Mouse (Mus musculus) midbrain, embryonic 13.5 days (tissue): ENCODE measurements around the gene Lat. TPM values are rescaled to one million over a fixed set of nuclear protein-coding genes. Genes with fewer than 3 reads are reported as not detected.
"Not testable (repeated sequence)": the region's sequence is repeated elsewhere in the genome, so short reads cannot be mapped to it uniquely, and the experiment has no call there.

Source experiments
- ATAC-seq: fragments of 200-750 bp; cut with Nextera tagmentation; 2 replicates; pipeline ENCODE4 v1.8.0; 2017; ENCODE audit warnings: mild to moderate bottlenecking, moderate TSS enrichment, moderate library complexity
- H3K27ac ChIP-seq: fragments of 300-500 bp; sonication (generic); 2 replicates; pipeline ENCODE4 v1.5.1; 2015; ENCODE audit warnings: inconsistent platforms, mild to moderate bottlenecking, moderate library complexity
- H3K27me3 ChIP-seq: fragments of 300-500 bp; sonication (generic); 2 replicates; pipeline ENCODE4 v1.6.1; 2015; ENCODE audit warnings: mild to moderate bottlenecking, inconsistent platforms
- H3K36me3 ChIP-seq: fragments of 300-500 bp; sonication (generic); 2 replicates; pipeline ENCODE4 v1.6.1; 2015; ENCODE audit warnings: mild to moderate bottlenecking, inconsistent platforms
- H3K4me1 ChIP-seq: fragments of 300-500 bp; sonication (generic); replicated peaks from 2 replicates; pipeline ENCODE4 v1.6.1; 2015; ENCODE audit warnings: inconsistent platforms
- H3K4me2 ChIP-seq: fragments of 300-500 bp; sonication (generic); replicated peaks from 2 replicates; pipeline ENCODE4 v1.6.1; 2015; ENCODE audit warnings: moderate library complexity, mild to moderate bottlenecking, inconsistent platforms
- H3K4me3 ChIP-seq: fragments of 300-500 bp; sonication (generic); replicated peaks from 2 replicates; pipeline ENCODE4 v1.5.1; 2015; ENCODE audit warnings: mild to moderate bottlenecking, inconsistent platforms
- H3K9ac ChIP-seq: fragments of 300-500 bp; sonication (generic); replicated peaks from 2 replicates; pipeline ENCODE4 v1.6.1; 2015; ENCODE audit warnings: mild to moderate bottlenecking, inconsistent platforms
- H3K9me3 ChIP-seq: fragments of 300-500 bp; sonication (generic); 2 replicates; pipeline ENCODE4 v1.6.1; 2016; ENCODE audit warnings: mild to moderate bottlenecking, inconsistent platforms
- WGBS: fragments of 180-500 bp; shearing (Covaris S2); methylation state at CpG from one replicate; pipeline ENCODE4 v1.1.7; 2015; 5-methylcytosine and 5-hydroxymethylcytosine counted together
- polyA plus RNA-seq: library from polyadenylated mRNA; unstranded; fragments of >200 nt; fragmentation: Nextera tagmentation; extraction: Ambion mirVana; gene quantifications from 2 replicates; pipeline ENCODE4 v1.2.1, GENCODE M21; 2015

Lat gene
- polyA plus RNA-seq, 1 experiment from 2014 or later = 1.7 TPM

DNA sequence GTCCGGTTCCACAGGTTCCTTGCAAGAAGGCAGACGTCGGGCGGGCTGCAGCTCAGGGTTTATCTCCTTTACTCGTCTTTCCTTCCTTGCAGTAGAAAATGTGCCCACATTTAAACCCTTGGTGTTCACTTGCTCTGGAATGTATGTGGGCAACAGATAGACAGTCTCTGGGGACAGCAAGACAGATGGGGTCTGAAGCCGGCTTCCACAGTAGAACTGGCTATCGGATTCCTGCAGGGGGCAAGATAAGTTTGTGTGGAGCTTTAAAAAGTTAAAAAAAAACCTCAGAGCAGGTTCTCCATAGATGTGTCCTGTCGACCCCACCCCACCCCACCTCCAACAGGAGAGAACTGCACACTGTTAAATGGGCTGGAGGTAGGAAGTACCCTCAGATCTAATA, 21.1 kb downstream of the Lat start:
- Histone ChIP-seq H3K36me3 (no peaks in the 10 kb centered on the region), H3K4me2 (no peak overlapping the region), H3K9ac (no peak overlapping the region), H3K4me1 (0 out of 2 replicates have a peak, but pooled peaks cover 4% of the 10 kb centered on the region), H3K4me3 (no peak overlapping the region), H3K9me3 (no peaks in the 10 kb centered on the region), H3K27ac (no peak overlapping the region), H3K27me3 (no peaks in the 10 kb centered on the region)
- no peak for ATAC-seq
- whole genome bisulfite sequencing = 85% methylated on average over 8 of the region's 8 CpGs

GRCm38 (mm10) chr7:126347098-126347497, 22.3 kb downstream of the Lat start:
- Histone ChIP-seq H3K4me1 (0 out of 2 replicates have a peak, but pooled peaks cover 4% of the 10 kb centered on the region), H3K4me2 (no peak overlapping the region), H3K9me3 (no peaks in the 10 kb centered on the region), H3K9ac (no peak overlapping the region), H3K4me3 (no peak overlapping the region), H3K36me3 (no peaks in the 10 kb centered on the region), H3K27me3 (no peaks in the 10 kb centered on the region), H3K27ac (no peak overlapping the region)
- ATAC-seq = no peak
- 64% methylated on average over 1 of the region's 1 CpGs for WGBS

- Histone ChIP-seq H3K4me1 (no peaks in the 10 kb centered on the region), H3K4me3 (no peak overlapping the region), H3K9me3 (no peaks in the 10 kb centered on the region), H3K36me3 (no peaks in the 10 kb centered on the region), H3K9ac (no peak overlapping the region), H3K27ac (no peak overlapping the region), H3K27me3 (no peaks in the 10 kb centered on the region), H3K4me2 (no peak overlapping the region)
- WGBS = 46% methylated on average over 3 of the region's 3 CpGs
- no peak for ATAC-seq
Measured at GRCm38 (mm10) chr7:126345969-126346368, 23.4 kb downstream of the Lat start.

- Histone ChIP-seq H3K36me3 (no peaks in the 10 kb centered on the region), H3K4me3 (no peak overlapping the region), H3K9ac (no peak overlapping the region), H3K27me3 (no peaks in the 10 kb centered on the region), H3K4me2 (no peak overlapping the region), H3K27ac (no peak overlapping the region), H3K9me3 (no peaks in the 10 kb centered on the region), H3K4me1 (no peaks in the 10 kb centered on the region)
- no peak for ATAC-seq
- WGBS = 81% methylated on average over 3 of the region's 3 CpGs
Measured at GRCm38 (mm10) chr7:126345557-126345956, 23.8 kb downstream of the Lat start.

- 56% methylated on average over 6 of the region's 6 CpGs for WGBS
- no peaks in the 10 kb centered on the region for H3K4me1 ChIP-seq
- no peaks in the 10 kb centered on the region for H3K27me3 ChIP-seq
- no peak for ATAC-seq
- no peak overlapping the region for H3K27ac ChIP-seq
- H3K9ac ChIP-seq = no peak overlapping the region
- H3K4me3 ChIP-seq = no peak overlapping the region
- H3K36me3 ChIP-seq = no peaks in the 10 kb centered on the region
- no peaks in the 10 kb centered on the region for H3K9me3 ChIP-seq
- H3K4me2 ChIP-seq = no peak overlapping the region
Measured at GRCm38 (mm10) chr7:126340896-126341295, 28.5 kb downstream of the Lat start.

DNA sequence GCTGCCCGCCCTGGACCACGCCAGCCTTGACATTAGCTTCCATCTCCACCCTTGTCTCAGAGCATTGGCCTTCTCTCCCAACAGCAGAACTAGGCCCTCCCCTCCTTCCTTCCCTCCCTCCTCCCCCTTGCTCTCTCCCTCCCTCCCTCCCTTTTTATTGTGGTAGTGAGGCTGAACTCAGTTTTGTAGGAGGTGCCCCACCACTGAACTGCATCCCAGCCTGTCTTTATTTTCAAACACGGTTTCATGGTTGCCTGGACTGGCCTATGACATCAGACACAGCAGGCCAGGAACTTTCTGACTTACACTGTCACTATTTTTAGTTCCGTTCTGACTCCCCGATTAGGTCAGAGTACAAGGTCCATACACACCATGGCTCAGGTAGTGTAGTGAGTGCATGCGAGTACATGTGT, 29.2 kb downstream of the Lat start:
- Histone ChIP-seq H3K4me3 (no peak overlapping the region), H3K27me3 (no peaks in the 10 kb centered on the region), H3K4me2 (no peak overlapping the region), H3K4me1 (no peaks in the 10 kb centered on the region), H3K27ac (no peak overlapping the region), H3K9ac (no peak overlapping the region), H3K9me3 (no peaks in the 10 kb centered on the region), H3K36me3 (no peaks in the 10 kb centered on the region)
- no peak for ATAC-seq
- WGBS = 84% methylated on average over 6 of the region's 6 CpGs

DNA sequence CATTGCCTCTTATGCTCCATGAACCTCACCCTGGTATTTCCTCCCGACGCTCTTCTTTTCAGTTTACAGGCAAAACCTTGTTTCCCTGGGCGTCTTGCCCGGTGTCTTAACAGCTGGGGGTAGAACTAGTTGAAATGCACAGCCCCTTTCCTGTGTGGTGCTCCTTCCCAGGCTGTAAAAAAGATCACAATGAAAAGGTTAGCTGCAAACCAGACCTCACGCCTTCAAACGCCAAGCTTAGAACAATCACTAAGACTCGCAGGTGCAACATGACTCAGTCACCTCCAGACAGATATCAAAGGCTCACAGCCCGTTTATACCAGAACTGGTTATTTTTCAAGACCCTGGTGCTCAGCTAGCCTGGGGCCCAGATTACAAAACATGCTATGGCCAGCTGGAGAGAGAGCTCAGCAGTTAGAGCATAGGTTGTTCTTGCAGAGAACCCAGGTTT, 29.8 kb downstream of the Lat start:
- WGBS = 85% methylated on average over 8 of the region's 8 CpGs
- Histone ChIP-seq H3K4me1 (no peaks in the 10 kb centered on the region), H3K9me3 (no peaks in the 10 kb centered on the region), H3K4me3 (no peak overlapping the region), H3K27ac (no peak overlapping the region), H3K4me2 (no peak overlapping the region), H3K27me3 (no peaks in the 10 kb centered on the region), H3K36me3 (no peaks in the 10 kb centered on the region), H3K9ac (no peak overlapping the region)
- ATAC-seq = no peak

DNA sequence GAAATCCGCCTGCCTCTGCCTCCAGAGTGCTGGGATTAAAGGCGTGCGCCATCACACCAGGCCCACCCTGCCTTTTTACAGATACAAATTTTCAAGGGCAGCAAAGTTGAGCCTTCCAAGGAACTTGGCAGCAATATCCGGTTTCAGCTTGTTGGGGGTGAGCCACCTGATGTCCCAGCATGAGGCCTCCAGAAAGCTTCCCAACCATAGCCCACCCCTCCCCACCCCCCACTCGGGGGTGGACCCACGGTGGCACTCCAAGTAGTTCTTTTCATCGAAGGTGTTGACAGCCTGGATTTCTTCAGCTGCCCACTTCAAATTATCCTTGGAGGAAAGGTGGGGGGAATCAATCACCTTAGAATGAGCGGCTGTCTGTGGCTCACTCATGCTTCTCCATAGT, 30.5 kb downstream of the Lat start:
- no peaks in the 10 kb centered on the region for H3K27me3 ChIP-seq
- H3K36me3 ChIP-seq = no peaks in the 10 kb centered on the region
- 82% methylated on average over 8 of the region's 8 CpGs for WGBS
- H3K4me1 ChIP-seq = no peaks in the 10 kb centered on the region
- H3K9ac ChIP-seq = no peak overlapping the region
- no peak for ATAC-seq
- no peak overlapping the region for H3K4me3 ChIP-seq
- no peak overlapping the region for H3K4me2 ChIP-seq
- H3K9me3 ChIP-seq = no peaks in the 10 kb centered on the region
- H3K27ac ChIP-seq = no peak overlapping the region

DNA sequence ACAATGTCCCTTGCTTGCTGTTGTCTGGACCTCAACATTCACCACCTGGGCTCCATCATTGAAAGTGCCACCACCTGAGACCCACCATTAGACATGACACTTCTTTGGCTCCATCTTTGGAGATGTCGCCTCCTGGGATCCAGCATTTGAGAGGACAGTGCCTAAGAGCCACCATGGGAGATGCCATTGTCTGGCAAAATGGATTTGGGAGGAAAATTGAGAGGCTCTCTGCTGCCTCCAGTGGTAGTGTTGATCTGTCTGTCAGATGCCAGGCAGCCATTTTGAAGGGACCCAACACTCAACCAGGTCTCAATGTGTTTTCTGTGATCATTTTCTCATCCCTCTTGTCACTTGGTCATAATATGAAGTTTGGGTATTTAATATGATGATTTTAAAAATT, 33.8 kb downstream of the Lat start:
- no peaks in the 10 kb centered on the region for H3K9me3 ChIP-seq
- H3K36me3 ChIP-seq = no peaks in the 10 kb centered on the region
- no peak overlapping the region for H3K4me2 ChIP-seq
- peaks cover 3% of the 10 kb centered on the region; the same call in 1 of the 2 replicates for H3K27me3 ChIP-seq
- H3K27ac ChIP-seq = no peak overlapping the region
- ATAC-seq = no peak
- no peaks in the 10 kb centered on the region for H3K4me1 ChIP-seq
- no peak overlapping the region for H3K4me3 ChIP-seq
- WGBS = 83% methylated on average over 1 of the region's 1 CpGs
- H3K9ac ChIP-seq = no peak overlapping the region

GRCm38 (mm10) chr7:126332691-126333090, 36.7 kb downstream of the Lat start:
- 75% methylated on average over 3 of the region's 3 CpGs for WGBS
- H3K4me2 ChIP-seq = no peak overlapping the region
- no peak overlapping the region for H3K27ac ChIP-seq
- peaks cover 3% of the 10 kb centered on the region; the same call in 1 of the 2 replicates for H3K27me3 ChIP-seq
- H3K4me3 ChIP-seq = no peak overlapping the region
- no peaks in the 10 kb centered on the region for H3K36me3 ChIP-seq
- H3K9me3 ChIP-seq = no peaks in the 10 kb centered on the region
- H3K4me1 ChIP-seq = no peaks in the 10 kb centered on the region
- H3K9ac ChIP-seq = no peak overlapping the region
- no peak for ATAC-seq

DNA sequence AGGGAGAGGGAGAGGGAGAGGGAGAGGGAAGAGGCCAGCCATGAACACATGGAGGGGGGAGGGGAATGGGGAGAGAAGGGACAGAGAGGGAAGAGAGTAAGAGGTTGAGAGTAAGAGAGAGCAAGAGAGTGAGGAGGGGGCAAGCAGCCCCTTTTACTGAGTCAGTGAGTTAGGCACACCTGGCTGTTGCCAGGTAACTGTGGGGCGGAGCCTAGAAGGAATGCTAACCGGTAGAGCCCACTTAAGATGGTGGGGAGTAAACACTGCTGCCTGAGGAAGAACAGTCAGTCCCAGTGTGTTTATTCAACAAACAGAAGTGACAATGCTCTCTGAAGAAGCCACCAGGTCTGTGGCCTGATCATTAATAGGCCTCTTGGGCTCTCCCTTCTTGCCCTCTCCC, 38.7 kb downstream of the Lat start:
- Histone ChIP-seq H3K27me3 (peaks cover 3% of the 10 kb centered on the region; the same call in 1 of the 2 replicates), H3K9ac (no peak overlapping the region), H3K4me2 (no peak overlapping the region), H3K36me3 (no peaks in the 10 kb centered on the region), H3K4me3 (no peak overlapping the region), H3K27ac (no peak overlapping the region), H3K4me1 (no peaks in the 10 kb centered on the region), H3K9me3 (no peaks in the 10 kb centered on the region)
- WGBS = 60% methylated on average over 2 of the region's 2 CpGs
- no peak for ATAC-seq

GRCm38 (mm10) chr7:126329907-126330645, 39.3 kb downstream of the Lat start:
- Histone ChIP-seq H3K9me3 (no peaks in the 10 kb centered on the region), H3K27ac (no peak overlapping the region), H3K9ac (no peak overlapping the region), H3K36me3 (no peaks in the 10 kb centered on the region), H3K4me1 (no peaks in the 10 kb centered on the region), H3K4me3 (no peak overlapping the region), H3K27me3 (peaks cover 3% of the 10 kb centered on the region; the same call in 1 of the 2 replicates), H3K4me2 (no peak overlapping the region)
- 89% methylated on average over 9 of the region's 9 CpGs for WGBS
- ATAC-seq = no peak

DNA sequence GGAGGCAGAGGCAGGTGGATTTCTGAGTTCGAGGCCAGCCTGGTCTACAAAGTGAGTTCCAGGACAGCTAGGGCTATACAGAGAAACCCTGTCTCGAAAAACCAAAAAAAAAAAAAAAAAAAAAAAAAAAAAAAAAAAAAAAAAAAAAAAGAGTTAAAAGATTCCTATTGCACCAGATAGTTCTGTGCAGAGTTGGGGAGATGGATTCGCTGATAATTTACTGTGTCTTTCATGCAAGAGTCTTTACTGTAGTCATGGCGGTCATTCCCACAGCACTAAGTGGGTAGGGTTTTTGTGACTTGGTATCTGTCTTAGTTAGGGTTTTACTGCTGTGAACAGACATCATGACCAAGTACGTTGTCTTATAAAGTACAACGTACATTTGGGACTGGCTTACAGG, 40.5 kb downstream of the Lat start:
- H3K4me2 ChIP-seq, H3K4me3 ChIP-seq, H3K27me3 ChIP-seq, H3K9ac ChIP-seq, H3K27ac ChIP-seq, H3K9me3 ChIP-seq, H3K4me1 ChIP-seq, H3K36me3 ChIP-seq, ATAC-seq: not testable (repeated sequence)
- WGBS = 90% methylated on average over 5 of the region's 6 CpGs
